Mouse (Mus musculus) lung, embryonic 15.5 days (tissue): ENCODE results near the gene Cilp. TPM values are rescaled to one million over a fixed set of nuclear protein-coding genes. Genes with fewer than 3 reads are reported as not detected.
"Not testable (repeated sequence)": the region's sequence is repeated elsewhere in the genome, so short reads cannot be mapped to it uniquely, and the experiment has no call there.

Experiments used
- ATAC-seq: fragments of 200-750 bp; cut with Nextera tagmentation; 2 replicates; pipeline ENCODE4 v1.8.0; 2017; ENCODE audit warnings: moderate number of reproducible peaks, borderline replicate concordance; ENCODE audit not compliant: low FRiP score, low TSS enrichment; ENCODE audit errors: extremely low read depth
- H3K27ac ChIP-seq: fragments of 300-500 bp; sonication (generic); 2 replicates; pipeline ENCODE4 v1.5.1; 2015; ENCODE audit warnings: moderate library complexity, mild to moderate bottlenecking, inconsistent platforms
- H3K27me3 ChIP-seq: fragments of 300-500 bp; sonication (generic); 2 replicates; pipeline ENCODE4 v1.6.1; 2015; ENCODE audit warnings: inconsistent platforms
- H3K36me3 ChIP-seq: fragments of 300-500 bp; sonication (generic); 2 replicates; pipeline ENCODE4 v1.6.1; 2015; ENCODE audit warnings: inconsistent platforms
- H3K4me1 ChIP-seq: fragments of 300-500 bp; sonication (generic); 2 replicates; pipeline ENCODE4 v1.6.1; 2015; ENCODE audit warnings: inconsistent platforms
- H3K4me2 ChIP-seq: fragments of 300-500 bp; sonication (generic); 2 replicates; pipeline ENCODE4 v1.6.1; 2015; ENCODE audit warnings: inconsistent platforms, mild to moderate bottlenecking, moderate library complexity
- H3K4me3 ChIP-seq: fragments of 300-500 bp; sonication (generic); 2 replicates; pipeline ENCODE4 v1.5.1; 2015; ENCODE audit warnings: mild to moderate bottlenecking, inconsistent platforms
- H3K9ac ChIP-seq: fragments of 300-500 bp; sonication (generic); 2 replicates; pipeline ENCODE4 v1.6.1; 2015; ENCODE audit warnings: inconsistent platforms
- H3K9me3 ChIP-seq: fragments of 300-500 bp; sonication (generic); 2 replicates; pipeline ENCODE4 v1.6.1; 2016; ENCODE audit warnings: inconsistent platforms
- WGBS: fragments of 180-500 bp; shearing (Covaris S2); methylation state at CpG from one replicate; pipeline ENCODE4 v1.1.7; 2015; 5-methylcytosine and 5-hydroxymethylcytosine counted together
- polyA plus RNA-seq: library from polyadenylated mRNA; unstranded; fragments of >200 nt; fragmentation: Nextera tagmentation; extraction: Ambion mirVana; gene quantifications from 2 replicates; pipeline ENCODE4 v1.2.1, GENCODE M21; 2015

The Cilp gene
- polyA plus RNA-seq, 1 experiment from 2014 or later: 0.09 TPM

DNA sequence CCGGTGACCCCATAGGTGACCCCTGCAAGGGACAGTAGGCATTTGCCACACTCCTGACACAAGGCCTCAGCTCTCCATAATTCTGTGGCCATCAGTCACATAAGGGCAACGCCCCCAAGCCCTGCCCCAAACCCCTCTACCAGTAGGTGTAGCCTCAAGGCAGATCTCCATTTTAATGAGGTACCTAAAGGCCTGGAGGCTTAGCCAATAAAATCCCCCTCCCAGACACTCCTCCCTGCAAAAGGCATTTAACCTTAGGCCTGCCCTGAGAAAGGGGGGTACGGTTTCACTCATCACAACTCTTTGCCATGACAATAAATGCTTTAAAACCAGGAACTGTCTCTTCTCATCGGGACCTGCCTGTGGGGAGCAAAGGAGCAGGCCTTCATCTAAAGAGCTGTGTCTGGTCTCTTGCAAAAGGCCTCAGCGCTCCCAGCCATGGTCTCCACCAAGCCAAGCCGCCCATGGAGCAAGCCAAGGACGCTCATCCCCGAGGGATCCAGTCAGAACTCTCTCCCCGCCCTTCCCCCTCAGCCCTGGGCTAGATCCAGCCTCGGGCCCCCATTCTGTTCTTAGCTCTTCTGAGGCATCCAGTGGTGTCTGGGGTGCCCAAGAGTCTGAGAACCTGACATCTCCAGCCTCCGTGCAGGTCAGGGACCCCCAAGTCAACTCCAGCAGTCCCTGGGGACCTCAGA is 8.9 kb upstream of the Cilp start:
- Histone ChIP-seq H3K4me3 (no peak overlapping the region), H3K4me1 (no peaks in the 10 kb centered on the region), H3K27ac (no peak overlapping the region), H3K9me3 (no peaks in the 10 kb centered on the region), H3K9ac (no peak overlapping the region), H3K27me3 (no peaks in the 10 kb centered on the region), H3K4me2 (no peak overlapping the region), H3K36me3 (no peaks in the 10 kb centered on the region)
- WGBS: 70% methylated on average over 11 of the region's 11 CpGs
- no peak for ATAC-seq

DNA sequence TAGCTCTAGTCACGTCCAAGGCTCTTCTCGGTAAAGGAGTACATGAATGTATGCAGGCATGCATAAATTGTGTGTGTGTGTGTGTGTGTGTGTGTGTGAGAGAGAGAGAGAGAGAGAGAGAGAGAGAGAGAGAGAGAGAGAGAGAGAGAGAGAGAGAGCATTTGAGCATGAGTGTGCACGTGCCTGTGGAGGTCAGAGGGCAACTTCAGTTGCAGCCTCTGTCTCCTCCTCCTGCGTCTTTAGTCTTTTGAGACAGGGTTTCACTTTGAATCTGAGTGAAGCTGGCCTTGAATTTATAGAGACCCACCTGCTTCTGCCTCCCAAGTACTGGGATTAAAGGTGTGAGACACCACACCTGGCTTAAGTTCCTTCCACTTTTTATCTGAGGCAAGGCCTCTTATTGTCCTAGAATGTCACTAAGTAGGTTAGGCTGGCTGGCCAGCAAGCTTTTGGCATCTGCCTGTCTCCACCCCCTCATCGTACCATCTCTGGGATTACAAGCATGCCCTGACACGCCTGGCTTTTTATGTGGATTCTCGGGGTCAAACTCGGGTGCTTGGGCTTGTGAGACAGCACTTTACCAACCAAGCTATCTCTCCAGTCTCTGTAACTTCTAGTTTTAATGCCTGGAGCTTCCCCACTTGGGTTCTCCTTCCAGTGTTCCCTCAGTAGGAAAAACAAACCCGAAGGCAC is 7.6 kb upstream of the Cilp start:
- Histone ChIP-seq H3K27ac (no peak overlapping the region), H3K4me1 (no peaks in the 10 kb centered on the region), H3K4me3 (no peak overlapping the region), H3K36me3 (no peaks in the 10 kb centered on the region), H3K4me2 (no peak overlapping the region), H3K9ac (no peak overlapping the region), H3K27me3 (no peaks in the 10 kb centered on the region), H3K9me3 (no peaks in the 10 kb centered on the region)
- 70% methylated on average over 9 of the region's 9 CpGs for WGBS
- no peak for ATAC-seq

DNA sequence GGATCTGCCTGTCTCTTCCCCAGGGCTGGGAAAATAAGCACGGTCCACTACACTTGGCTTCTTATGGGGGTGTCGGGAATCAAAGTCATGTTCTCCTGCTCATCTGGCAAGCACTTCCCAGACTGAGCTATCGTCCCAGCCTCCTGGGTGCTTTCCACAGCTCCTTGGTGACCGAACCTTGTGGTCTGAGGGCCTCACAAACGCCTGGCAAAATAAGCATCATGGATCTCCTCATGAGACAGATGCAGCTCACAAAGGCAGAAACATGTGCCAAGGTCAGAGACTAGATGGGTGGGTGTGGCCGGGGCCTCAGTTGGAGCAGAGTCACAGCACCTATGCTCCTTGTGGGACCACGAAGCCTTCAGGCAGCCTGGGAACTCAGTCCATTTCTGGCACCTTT is 5.6 kb upstream of the Cilp start:
- 62% methylated on average over 7 of the region's 7 CpGs for WGBS

DNA sequence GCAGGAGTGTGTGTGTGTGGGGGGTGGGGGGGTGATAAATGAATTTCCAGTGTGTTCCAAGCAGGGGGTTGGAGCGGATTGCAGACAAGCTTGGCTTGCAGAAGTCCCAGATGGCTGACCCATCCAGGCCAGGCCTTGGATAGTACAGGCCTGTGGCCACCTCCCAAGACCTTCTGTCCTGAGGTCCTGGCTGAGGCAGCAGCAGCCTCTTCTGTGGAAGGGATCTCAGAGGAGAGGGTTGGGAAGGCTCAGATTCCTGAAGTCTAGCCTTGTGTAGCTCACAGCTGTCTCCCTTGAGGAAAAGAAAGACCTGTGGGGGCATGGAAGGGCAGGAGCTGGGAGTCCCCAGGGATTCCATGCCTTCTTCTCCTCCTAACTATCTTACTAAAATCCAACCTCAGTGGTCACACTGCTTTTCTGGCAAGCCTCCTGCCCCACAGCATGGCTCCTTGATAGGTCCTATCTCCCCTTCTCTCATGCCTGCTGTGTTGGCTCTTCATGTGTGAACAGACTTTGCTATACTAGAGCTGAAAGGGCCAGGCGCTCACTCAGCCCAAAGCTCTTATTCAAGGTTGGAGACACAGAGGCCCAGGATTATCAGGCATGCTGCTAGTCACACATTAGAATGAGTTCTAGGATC is 3.3 kb upstream of the Cilp start:
- no peak for ATAC-seq
- WGBS: 76% methylated on average over 2 of the region's 2 CpGs
- Histone ChIP-seq H3K4me1 (no peaks in the 10 kb centered on the region), H3K9ac (no peak overlapping the region), H3K4me3 (no peak overlapping the region), H3K4me2 (no peak overlapping the region), H3K36me3 (no peaks in the 10 kb centered on the region), H3K27ac (no peak overlapping the region), H3K27me3 (no peaks in the 10 kb centered on the region), H3K9me3 (no peaks in the 10 kb centered on the region)

More for the DNA sequence above, 5.6 kb upstream of the Cilp start:
- no peak for ATAC-seq
- H3K4me3 ChIP-seq: no peak overlapping the region
- H3K9me3 ChIP-seq: no peaks in the 10 kb centered on the region
- no peak overlapping the region for H3K4me2 ChIP-seq
- H3K27me3 ChIP-seq: no peaks in the 10 kb centered on the region
- H3K9ac ChIP-seq: no peak overlapping the region
- no peak overlapping the region for H3K27ac ChIP-seq
- no peaks in the 10 kb centered on the region for H3K36me3 ChIP-seq
- H3K4me1 ChIP-seq: no peaks in the 10 kb centered on the region

DNA sequence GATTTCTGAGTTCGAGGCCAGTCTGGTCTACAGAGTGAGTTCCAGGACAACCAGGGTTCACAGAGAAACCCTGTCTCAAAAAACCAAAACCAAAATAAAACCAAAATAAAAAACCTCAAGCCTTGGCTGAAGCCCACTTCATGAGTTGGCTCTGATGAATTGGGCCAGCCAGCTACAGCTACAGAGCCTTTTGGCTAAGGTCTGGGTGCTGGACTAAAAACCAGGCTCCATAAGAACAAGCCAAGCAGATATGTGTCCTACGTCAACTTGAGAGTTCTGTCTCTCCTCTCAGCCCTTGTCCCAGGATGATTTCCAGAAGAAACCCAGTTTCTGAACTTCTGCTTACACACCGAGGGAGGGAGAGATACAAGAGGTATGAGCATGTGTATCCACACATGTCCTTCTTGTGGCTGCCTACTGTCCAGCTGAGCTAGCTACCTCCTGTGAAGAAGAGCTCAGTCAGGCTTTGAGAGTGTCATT is 2.3 kb upstream of the Cilp start:
- no peak overlapping the region for H3K4me2 ChIP-seq
- no peaks in the 10 kb centered on the region; the same call in 1 of the 2 replicates for H3K4me1 ChIP-seq
- no peak overlapping the region for H3K4me3 ChIP-seq
- H3K36me3 ChIP-seq: no peaks in the 10 kb centered on the region
- H3K9me3 ChIP-seq: no peaks in the 10 kb centered on the region
- H3K9ac ChIP-seq: no peak overlapping the region
- 92% methylated on average over 3 of the region's 3 CpGs for WGBS
- H3K27me3 ChIP-seq: no peaks in the 10 kb centered on the region
- no peak for ATAC-seq
- no peak overlapping the region for H3K27ac ChIP-seq

DNA sequence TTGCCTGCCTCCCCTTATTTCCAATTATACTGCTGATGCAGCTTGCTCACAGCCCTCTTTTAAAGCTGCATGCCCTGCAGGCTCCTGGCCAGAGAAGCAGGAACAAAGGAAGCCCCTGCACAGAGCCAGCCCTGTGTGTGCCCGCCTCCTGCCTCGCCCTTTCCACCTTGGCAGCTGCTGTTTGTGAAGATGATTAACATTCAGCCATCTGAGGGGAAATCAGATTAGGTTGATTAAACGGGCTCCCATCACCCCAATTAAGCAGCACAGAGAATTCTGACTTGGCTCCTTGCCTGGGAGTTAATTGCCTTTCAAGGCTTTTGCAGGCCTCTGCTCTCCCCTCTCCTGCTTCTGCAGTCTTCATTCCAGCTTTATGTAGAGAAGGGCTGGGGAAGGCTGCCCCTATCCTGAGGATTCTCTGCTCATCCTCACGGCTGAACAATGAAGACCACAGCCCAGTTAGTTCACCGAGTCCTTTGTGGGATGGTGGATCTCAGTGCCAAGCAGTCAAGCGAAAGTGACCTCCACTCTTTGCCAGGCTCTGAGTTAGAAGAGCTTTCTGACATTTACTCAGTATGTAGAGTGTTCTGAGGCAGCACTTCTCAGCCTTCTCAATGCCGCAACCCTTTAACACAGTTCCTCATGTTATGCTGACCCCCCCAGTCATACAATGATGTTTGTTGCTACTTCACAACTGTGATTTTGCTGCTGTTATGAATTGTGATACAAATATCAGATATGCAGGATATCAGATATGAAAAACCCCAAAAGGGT is 2.9 kb downstream of the Cilp start:
- H3K27me3 ChIP-seq: no peaks in the 10 kb centered on the region
- no peaks in the 10 kb centered on the region for H3K9me3 ChIP-seq
- no peak overlapping the region for H3K4me2 ChIP-seq
- H3K4me3 ChIP-seq: no peak overlapping the region
- no peak overlapping the region for H3K27ac ChIP-seq
- no peaks in the 10 kb centered on the region; the same call in 1 of the 2 replicates for H3K4me1 ChIP-seq
- no peak overlapping the region for H3K9ac ChIP-seq
- H3K36me3 ChIP-seq: no peaks in the 10 kb centered on the region
- 39% methylated on average over 7 of the region's 7 CpGs for WGBS
- no peak for ATAC-seq

DNA sequence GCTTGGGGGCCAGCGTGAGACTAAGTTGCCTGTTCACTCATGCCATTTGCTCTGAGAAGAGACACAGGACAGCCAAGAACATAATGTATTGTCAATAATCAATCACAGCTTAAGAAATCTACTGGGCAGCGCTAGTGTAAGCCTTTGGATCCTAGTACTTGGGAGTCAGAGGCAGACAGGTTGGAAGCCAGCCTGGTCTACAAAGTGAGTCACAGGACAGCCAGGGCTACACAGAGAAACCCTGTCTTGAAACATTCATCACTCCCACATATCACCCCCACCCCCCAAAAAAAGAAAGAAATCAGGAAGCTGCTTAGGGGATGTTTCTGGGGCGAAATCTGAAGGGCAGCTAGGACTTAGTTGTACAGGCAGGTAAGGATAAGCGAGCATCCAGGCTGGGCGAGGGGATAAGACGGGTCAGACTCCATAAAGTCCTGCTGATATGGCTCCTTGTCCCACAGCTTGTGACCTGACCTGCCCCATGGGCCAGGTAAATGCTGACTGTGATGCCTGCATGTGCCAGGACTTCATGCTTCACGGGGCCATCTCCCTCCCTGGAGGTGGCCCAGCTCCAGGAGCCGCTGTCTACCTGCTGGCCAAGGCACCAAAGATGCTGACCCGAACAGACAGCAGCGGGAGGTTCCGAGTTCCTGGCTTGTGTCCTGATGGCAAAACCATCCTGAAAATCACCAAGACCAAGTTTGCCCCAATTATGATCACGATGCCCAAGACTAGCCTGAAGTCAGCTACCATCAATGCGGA is 8.2 kb downstream of the Cilp start:
- Histone ChIP-seq H3K4me1 (no peaks in the 10 kb centered on the region), H3K4me3 (no peak overlapping the region), H3K36me3 (no peaks in the 10 kb centered on the region), H3K9ac (no peak overlapping the region), H3K4me2 (no peak overlapping the region), H3K27me3 (no peaks in the 10 kb centered on the region), H3K9me3 (no peaks in the 10 kb centered on the region), H3K27ac (no peak overlapping the region)
- 85% methylated on average over 13 of the region's 13 CpGs for WGBS
- no peak for ATAC-seq

DNA sequence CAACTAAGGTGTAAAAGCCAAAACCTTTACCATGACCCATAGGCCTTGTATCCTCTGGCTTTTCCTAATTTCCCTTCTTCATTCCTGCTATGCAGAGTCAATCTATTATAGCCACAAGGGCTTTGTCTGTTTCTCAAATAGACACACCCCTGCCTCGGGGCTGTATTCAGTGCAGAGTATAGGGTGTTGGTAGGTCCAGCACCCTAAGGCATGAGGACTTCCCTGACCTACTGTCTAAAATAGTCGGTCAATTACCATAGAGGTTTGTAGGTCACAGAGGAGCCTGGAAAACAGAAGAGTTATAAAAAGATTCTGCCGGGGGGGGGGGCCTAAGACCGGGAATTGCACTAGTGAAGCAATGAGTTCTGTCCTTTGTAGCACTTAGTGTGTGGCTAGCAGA is 8.9 kb downstream of the Cilp start:
- 79% methylated on average over 4 of the region's 4 CpGs for WGBS
- H3K27me3 ChIP-seq: no peaks in the 10 kb centered on the region
- H3K4me3 ChIP-seq: no peak overlapping the region
- no peaks in the 10 kb centered on the region for H3K36me3 ChIP-seq
- no peaks in the 10 kb centered on the region for H3K9me3 ChIP-seq
- H3K9ac ChIP-seq: no peak overlapping the region
- no peaks in the 10 kb centered on the region for H3K4me1 ChIP-seq
- no peak for ATAC-seq
- no peak overlapping the region for H3K27ac ChIP-seq
- no peak overlapping the region for H3K4me2 ChIP-seq

DNA sequence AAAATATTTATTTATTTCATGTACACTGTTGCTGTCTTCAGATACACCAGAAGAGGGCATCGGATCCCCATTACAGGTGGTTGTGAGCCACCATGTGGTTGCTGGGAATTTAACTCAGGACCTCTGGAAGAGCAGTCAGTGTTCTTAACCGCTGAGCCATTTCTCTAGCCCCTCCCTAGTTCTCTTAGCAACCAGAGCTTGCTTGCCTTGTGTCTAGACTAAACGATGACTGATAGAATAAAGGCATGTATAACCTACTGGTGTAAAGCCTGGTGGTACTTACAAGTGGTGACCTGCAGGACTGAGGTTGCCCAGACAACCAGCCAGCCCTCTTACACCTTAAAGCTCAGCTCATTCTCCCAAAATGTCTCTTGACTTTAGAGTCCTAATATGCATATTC is 9.9 kb downstream of the Cilp start:
- not testable (repeated sequence) for H3K27ac ChIP-seq, H3K36me3 ChIP-seq, H3K27me3 ChIP-seq, H3K9ac ChIP-seq, H3K4me2 ChIP-seq, H3K4me1 ChIP-seq, ATAC-seq, H3K9me3 ChIP-seq, H3K4me3 ChIP-seq
- 74% methylated on average over 3 of the region's 3 CpGs for WGBS

DNA sequence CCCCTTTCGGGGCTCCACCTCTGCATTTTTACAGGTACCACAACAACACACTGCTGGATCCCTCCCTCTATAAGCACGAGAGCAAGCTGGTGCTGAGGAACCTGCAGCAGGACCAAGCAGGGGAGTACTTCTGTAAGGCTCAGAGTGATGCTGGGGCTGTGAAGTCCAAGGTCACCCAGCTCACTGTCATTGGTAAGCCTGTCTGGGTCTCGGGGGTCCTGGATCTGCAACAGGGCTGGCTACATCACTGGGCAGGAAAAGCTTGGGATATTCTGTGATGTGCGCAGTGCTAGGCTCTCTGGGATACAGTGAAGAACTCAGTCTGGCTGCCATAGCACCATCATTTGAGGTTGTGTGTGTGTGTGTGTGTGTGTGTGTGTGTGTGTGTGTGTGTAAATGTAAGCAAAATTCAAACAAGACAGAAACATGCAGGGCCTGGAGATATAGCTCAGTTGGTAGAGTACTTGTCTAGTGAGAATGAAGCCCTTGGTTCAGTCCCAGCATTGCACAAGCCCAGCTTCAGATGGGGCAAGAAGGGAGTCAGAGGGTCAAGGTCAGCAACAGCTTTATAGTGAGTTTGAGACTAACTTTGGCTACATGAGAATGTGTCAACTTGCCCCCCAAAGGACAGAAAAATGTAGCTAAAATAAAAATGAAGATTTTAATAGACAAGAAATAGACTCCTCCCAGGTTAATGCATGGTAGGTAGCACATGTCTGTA is 11.0 kb downstream of the Cilp start:
- WGBS: 69% methylated on average over 4 of the region's 4 CpGs
- Histone ChIP-seq H3K4me3 (no peak overlapping the region), H3K27me3 (no peaks in the 10 kb centered on the region), H3K36me3 (no peaks in the 10 kb centered on the region), H3K9ac (no peak overlapping the region), H3K4me1 (no peaks in the 10 kb centered on the region), H3K4me2 (no peak overlapping the region), H3K9me3 (no peaks in the 10 kb centered on the region), H3K27ac (no peak overlapping the region)
- ATAC-seq: no peak
